In genomic region chr12:80839631-80840030, GRCm38 (mm10) we compare ENCODE assay signal across 30 mouse cellular contexts. TPM values are rescaled to one million over a fixed set of nuclear protein-coding genes. Genes with fewer than 3 reads are reported as not detected.
DNase-seq lines count a peak whose midpoint lies in the region; ATAC-seq and TF ChIP-seq lines count a peak whose summit lies in the region.
"Had no signal": no experiment of that assay in that cellular context is flagged by ENCODE, and none has a peak within 500 bp of the region (broad histone marks: within the 10 kb centered on the region; RNA-seq: fewer than 3 reads in every experiment).

No protein-coding gene starts in this region.

- peak; percentile 69 for ATAC-seq in megakaryocyte, adult 5-6 weeks (ENCODE audit: poor library complexity, severe bottlenecking)
- ATAC-seq in hindbrain, postnatal 0 days: no peak
- ATAC-seq: forebrain, embryonic 16.5 days; midbrain, embryonic 13.5 days had no signal

- intact Hi-C loops in heart, adult 2 months (cut with DNase I): loop anchor here (2.0 kb wide), 1 partner anchor 27 kb away; no protein-coding TSS in a partner anchor
- intact Hi-C loops in heart, postnatal 14 days (cut with DNase I): no loop called here

- H3K9ac ChIP-seq in heart, adult 2 months (ENCODE audit: low read depth, low read length): no peak overlapping the region
- H3K9ac ChIP-seq in hindbrain, postnatal 0 days (replicated peaks; ENCODE audit: low read length): no peak overlapping the region
- H3K9ac ChIP-seq: heart, embryonic 15.5 days; hindbrain, embryonic 13.5 days; limb, embryonic 15.5 days; liver, embryonic 14.5 days; lung, embryonic 14.5 days; midbrain, embryonic 13.5 days; stomach, embryonic 15.5 days had no signal

- WGBS in heart, adult 2 months: 26% methylated on average over 2 of the region's 2 CpGs
- WGBS in hindbrain, postnatal 0 days: 26% methylated on average over 2 of the region's 2 CpGs

- peaks cover 17% of the 10 kb centered on the region for H3K79me2 ChIP-seq in heart, adult 2 months (replicated peaks; ENCODE audit: control insufficient read depth, insufficient read depth, low read length)

- no peaks in the 10 kb centered on the region for H3K9me3 ChIP-seq in hindbrain, postnatal 0 days (ENCODE audit: low read length)
- H3K9me3 ChIP-seq: forebrain, embryonic 10.5 days; heart, embryonic 10.5 days; heart, embryonic 15.5 days; hindbrain, embryonic 13.5 days; limb, embryonic 10.5 days; limb, embryonic 15.5 days; megakaryocyte, embryonic 14.5 days; midbrain, embryonic 13.5 days; stomach, embryonic 15.5 days had no signal

- DNase-seq in heart, adult 2 months: no peak
- DNase-seq in heart, postnatal 14 days: no peak
- peak; percentile 19 to 28 for DNase-seq in B cell, adult 2 months
- DNase-seq in hindbrain, postnatal 0 days (ENCODE audit: low spot score): no peak
- no peak for DNase-seq in frontal cortex, postnatal 25 days (ENCODE audit: low spot score in 2 of 2)
- no peak for DNase-seq in adrenal gland, postnatal 25 days
- DNase-seq: adrenal gland, adult 8-10 months; cerebellum, adult 18-20 months; cerebellum, postnatal 25 days; gastrocnemius, postnatal 10 days; heart, postnatal 36 days; kidney, adult 11 months; kidney, postnatal 36 days; layer of hippocampus, postnatal 36 days; lung, embryonic 14.5 days; lung, postnatal 14 days; thymus, postnatal 25 days had no signal

- H3K4me3 ChIP-seq in heart, adult 2 months: no peak overlapping the region
- H3K4me3 ChIP-seq in brown adipose tissue, adult 24 weeks (ENCODE audit: insufficient read depth, low read depth, low read length): no peak overlapping the region
- H3K4me3 ChIP-seq in hindbrain, postnatal 0 days (ENCODE audit: low read length): no peak overlapping the region
- H3K4me3 ChIP-seq: forebrain, embryonic 10.5 days; heart, embryonic 10.5 days; heart, embryonic 15.5 days; hindbrain, embryonic 13.5 days; limb, embryonic 10.5 days; limb, embryonic 15.5 days; megakaryocyte, embryonic 14.5 days; midbrain, embryonic 13.5 days; stomach, embryonic 15.5 days had no signal

- no peaks in the 10 kb centered on the region for H3K27me3 ChIP-seq in heart, adult 2 months (ENCODE audit: control insufficient read depth, insufficient read depth, low read length)
- no peaks in the 10 kb centered on the region for H3K27me3 ChIP-seq in hindbrain, postnatal 0 days (ENCODE audit: insufficient read depth, low read length)
- H3K27me3 ChIP-seq: heart, embryonic 15.5 days; hindbrain, embryonic 13.5 days; limb, embryonic 15.5 days; megakaryocyte, embryonic 14.5 days; midbrain, embryonic 13.5 days; stomach, embryonic 15.5 days had no signal

- no peak for TF ChIP-seq CTCF in heart, adult 2 months (IDR thresholded peaks at IDR 0.05)
- no peak for TF ChIP-seq CTCF in hindbrain, postnatal 0 days (IDR thresholded peaks at IDR 0.05; ENCODE audit: low read depth)

- no peak for TF ChIP-seq EP300 in heart, adult 2 months (IDR thresholded peaks at IDR 0.05; ENCODE audit: insufficient read depth, low read depth, low read length)

- H3K36me3 ChIP-seq in heart, adult 2 months (ENCODE audit: control insufficient read depth, insufficient read depth, low read length): peaks cover 63% of the 10 kb centered on the region
- H3K36me3 ChIP-seq in hindbrain, postnatal 0 days (ENCODE audit: insufficient read depth, low read length): no peaks in the 10 kb centered on the region
- H3K36me3 ChIP-seq: forebrain, embryonic 10.5 days; heart, embryonic 10.5 days; heart, embryonic 15.5 days; hindbrain, embryonic 13.5 days; limb, embryonic 10.5 days; limb, embryonic 15.5 days; midbrain, embryonic 13.5 days; stomach, embryonic 15.5 days had no signal

- H3K27ac ChIP-seq in heart, adult 2 months: peak overlapping the region; percentile 2; the same call in 1 of the 2 replicates
- 0 out of 2 replicates have a peak overlapping the region, but pooled peaks have one; percentile 2 for H3K27ac ChIP-seq in brown adipose tissue, adult 24 weeks (replicated peaks; ENCODE audit: low read depth, low read length)
- no peak overlapping the region for H3K27ac ChIP-seq in hindbrain, postnatal 0 days
- H3K27ac ChIP-seq: forebrain, embryonic 10.5 days; heart, embryonic 10.5 days; heart, embryonic 15.5 days; hindbrain, embryonic 13.5 days; limb, embryonic 10.5 days; limb, embryonic 15.5 days; liver, embryonic 14.5 days; midbrain, embryonic 13.5 days; stomach, embryonic 15.5 days had no signal

- H3K4me2 ChIP-seq in hindbrain, postnatal 0 days (ENCODE audit: low read depth, low read length): no peak overlapping the region
- H3K4me2 ChIP-seq: heart, embryonic 15.5 days; hindbrain, embryonic 13.5 days; limb, embryonic 15.5 days; lung, embryonic 14.5 days; midbrain, embryonic 13.5 days; stomach, embryonic 15.5 days had no signal

- no peak for TF ChIP-seq POLR2A in heart, adult 2 months (IDR thresholded peaks at IDR 0.05; ENCODE audit: insufficient read depth, low read depth, low read length)

- peaks cover 36% of the 10 kb centered on the region for H3K4me1 ChIP-seq in heart, adult 2 months (ENCODE audit: control insufficient read depth, insufficient read depth, low read length)
- H3K4me1 ChIP-seq in brown adipose tissue, adult 24 weeks (ENCODE audit: control insufficient read depth, insufficient read depth, insufficient read length, low read length): peaks cover 28% of the 10 kb centered on the region
- H3K4me1 ChIP-seq in hindbrain, postnatal 0 days (ENCODE audit: insufficient read depth, low read length): no peaks in the 10 kb centered on the region

RNA-seq across cellular contexts. Expression of gene Susd6, which starts 49.3 kb away (rescaled TPM):
- total RNA-seq in heart, adult 2 months (2021): 10 to 100 TPM; 67.4 to 78.6 TPM
- polyA plus RNA-seq in heart, adult 2 months (2012; rRNA removed): 50.1 and 75.8 TPM in 2 replicates
- 10 to 100 TPM; 63.4 to 66.2 TPM for total RNA-seq in heart, postnatal 14 days (2021)
- 12.1 and 13.8 TPM in 2 replicates for polyA plus RNA-seq in brown adipose tissue, adult 24 weeks (2012; ENCODE audit: insufficient read depth, insufficient read length, missing spikeins)
- total RNA-seq in megakaryocyte, adult 5-6 weeks (2015): 26.8 and 26.9 TPM in 2 replicates
- total RNA-seq in megakaryocyte, adult 5-6 weeks (2017): 37.1 and 38.3 TPM in 2 replicates
- 21.3 and 26.3 TPM in 2 replicates for total RNA-seq in hindbrain, postnatal 0 days (2014; rRNA removed)
- 9.2 and 9.9 TPM in 2 replicates for polyA plus RNA-seq in hindbrain, postnatal 0 days (2015; fragmentation: Nextera tagmentation; extraction: Ambion mirVana)
- total RNA-seq in adrenal gland, postnatal 25 days (2021): 50.2 and 54.2 TPM in 2 replicates

Comparison
In these comparisons a context has a peak if more than half of its experiments do, and no peak if none do; other contexts are left out.
1. DNase-seq: peak in B cell, adult 2 months (2 of 2); none in heart, adult 2 months (0 of 2), heart, postnatal 14 days (0 of 2), hindbrain, postnatal 0 days (single experiment), frontal cortex, postnatal 25 days (0 of 2) and adrenal gland, postnatal 25 days (single experiment).